Mouse (Mus musculus) spleen, postnatal 14 days (tissue): ENCODE data around the gene Calml4.

ENCODE experiments used
- DNase-seq, 2 experiments: peaks; one replicate each; pipeline ENCODE4 v3.0.0; 2021 to 2022; ENCODE audit warnings: low spot score in 2 of 2

Calml4 gene

DNA sequence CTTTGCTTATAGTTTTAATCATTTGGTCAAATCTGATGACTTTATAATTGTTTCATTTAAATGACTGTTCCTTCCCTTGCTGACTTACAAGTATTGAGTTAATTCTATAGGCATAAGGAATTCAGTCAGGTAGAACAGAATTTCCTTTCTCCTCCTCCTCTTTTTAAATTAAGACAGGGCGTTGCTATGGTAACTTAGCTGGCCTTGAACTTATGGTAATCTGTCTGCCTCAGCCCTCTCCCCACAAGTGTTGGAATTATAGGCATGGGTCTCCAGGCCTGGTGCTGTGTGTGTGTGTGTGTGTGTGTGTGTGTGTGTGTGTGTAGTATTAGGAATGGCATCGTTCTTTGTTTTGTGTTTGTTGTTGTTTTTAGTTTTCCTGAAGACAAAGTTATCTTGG is 43.9 kb downstream of the Calml4 start:
- no peak for DNase-seq

DNA sequence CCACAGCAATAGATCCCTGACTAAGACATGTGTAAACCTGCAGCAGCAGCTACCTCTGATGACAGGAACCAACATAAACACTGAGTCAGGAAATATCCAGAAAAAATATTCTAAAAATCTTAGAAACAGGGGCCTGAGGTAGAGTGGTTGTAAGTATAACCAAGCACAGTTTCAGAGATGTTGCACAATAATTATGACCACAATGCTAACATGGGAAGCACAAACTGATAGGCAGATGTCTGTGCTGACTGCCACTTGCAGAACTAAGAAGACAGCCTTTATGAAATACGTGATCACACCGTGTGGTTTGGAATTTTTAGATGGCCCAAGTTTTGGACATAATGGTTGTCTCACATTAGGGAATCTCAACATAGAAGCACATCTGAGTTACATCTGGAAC is 46.0 kb downstream of the Calml4 start:
- no peak for DNase-seq

DNA sequence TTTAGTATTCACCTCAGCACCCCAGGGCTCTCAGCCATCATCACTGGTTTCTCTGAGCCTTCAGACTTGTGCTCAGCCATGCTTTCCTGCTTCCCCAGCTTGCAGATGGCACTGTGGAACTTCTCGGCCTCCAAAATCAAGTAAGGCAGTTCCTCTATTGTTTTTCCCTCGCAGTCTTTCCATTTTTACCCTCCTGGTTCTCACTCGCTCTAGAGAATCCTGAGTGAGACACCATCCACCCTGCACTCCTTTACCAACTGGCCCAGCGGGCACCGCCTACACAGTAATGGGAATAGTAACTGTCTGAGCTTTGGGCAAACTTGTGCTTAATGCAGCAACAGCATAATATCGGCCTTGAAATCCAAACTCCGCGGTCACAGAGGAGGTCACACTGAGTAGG is 47.2 kb downstream of the Calml4 start:
- no peak for DNase-seq

DNA sequence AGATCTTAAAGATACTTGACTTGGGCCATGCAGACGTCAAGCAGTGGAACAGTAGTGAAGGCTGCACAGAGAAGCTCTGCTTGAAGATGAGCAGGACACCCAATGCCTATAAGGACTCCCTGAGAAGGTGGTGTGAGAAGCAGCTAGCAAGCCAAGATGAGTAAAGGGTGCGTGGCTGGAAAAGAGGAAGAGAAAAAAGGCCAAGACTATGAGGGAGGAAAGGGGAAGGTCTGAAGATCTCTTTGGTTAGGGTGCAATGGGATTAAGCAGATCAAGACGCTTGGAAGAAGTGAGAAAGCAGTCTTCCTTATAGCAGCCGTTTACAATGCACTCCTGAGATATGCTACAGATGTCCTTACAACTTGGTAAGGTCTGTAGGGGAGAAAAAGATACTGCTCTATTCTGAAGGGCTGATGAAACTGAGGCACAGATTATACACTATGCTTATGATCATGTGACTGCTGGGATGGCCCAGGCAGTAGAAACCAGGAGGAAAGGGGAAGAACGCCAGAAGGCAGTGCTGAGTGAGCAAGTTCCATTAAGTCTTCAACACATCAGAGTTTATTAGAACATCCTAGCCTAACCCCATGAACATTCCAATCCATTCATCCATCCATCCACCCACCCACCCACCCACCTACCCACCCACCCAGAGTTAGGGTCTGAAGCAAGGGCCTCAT is 55.6 kb downstream of the Calml4 start:
- no peak for DNase-seq

DNA sequence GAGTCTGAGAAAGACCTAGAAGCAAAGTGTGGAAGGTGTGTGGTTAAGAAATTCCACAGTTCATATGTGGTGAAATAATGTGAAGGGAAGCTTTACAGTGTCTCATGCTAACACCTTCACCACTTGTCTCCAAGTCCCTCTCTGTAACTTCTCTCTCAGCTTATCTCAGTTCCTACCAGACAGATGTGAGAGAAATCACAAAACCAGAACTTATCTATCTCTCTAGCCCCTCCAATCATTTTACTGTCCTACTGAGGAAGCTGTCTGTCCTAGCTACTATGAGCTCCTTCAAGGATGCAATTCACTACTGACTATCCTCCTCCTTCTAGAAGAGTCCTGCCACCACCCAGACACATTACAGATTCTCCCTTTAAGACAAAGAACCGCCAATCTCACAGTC is 59.2 kb downstream of the Calml4 start:
- no peak for DNase-seq

- DNase-seq, result no peak
These were observed 63.0 kb downstream of the Calml4 start for GRCm38 (mm10) chr9:62920877-62921276.

GRCm38 (mm10) chr9:62924886-62925610 is 67.2 kb downstream of the Calml4 start:
- no peak for DNase-seq
